Mouse (Mus musculus) megakaryocyte, embryonic 14.5 days (primary cell): ENCODE data around the gene Mgme1. TPM values are rescaled to one million over a fixed set of nuclear protein-coding genes. Genes with fewer than 3 reads are reported as not detected.

Experiments used
- H3K27me3 ChIP-seq: replicated peaks from 2 replicates; pipeline ENCODE3; 2012; ENCODE audit warnings: inconsistent platforms
- H3K36me3 ChIP-seq: replicated peaks from 2 replicates; pipeline ENCODE3; 2012; ENCODE audit warnings: low read length, inconsistent platforms, mixed read lengths
- H3K4me1 ChIP-seq: 2 replicates; pipeline ENCODE4 v1.6.1; 2012; ENCODE audit warnings: inconsistent platforms
- H3K4me3 ChIP-seq: replicated peaks from 2 replicates; pipeline ENCODE3; 2012; ENCODE audit warnings: moderate library complexity, mild to moderate bottlenecking, inconsistent platforms
- H3K9me3 ChIP-seq: 2 replicates; pipeline ENCODE4 v1.6.1; 2012; ENCODE audit warnings: inconsistent platforms
- FLI1 ChIP-seq: IDR thresholded peaks from 2 replicates; pipeline ENCODE4 v1.6.1; 2012; ENCODE audit warnings: low read length, inconsistent platforms, mixed read lengths
- GATA1 ChIP-seq: IDR thresholded peaks from 3 replicates; pipeline ENCODE4 v1.6.1; 2012; ENCODE audit warnings: mixed read lengths, low read length, inconsistent platforms, borderline replicate concordance
- polyA plus RNA-seq: library from polyadenylated mRNA; stranded (reverse); fragments of >175 nt; gene quantifications from 2 replicates; pipeline ENCODE4 v1.2.3, GENCODE M21; 2012; ENCODE audit warnings: low replicate concordance; ENCODE audit not compliant: insufficient read depth

The Mgme1 gene
- polyA plus RNA-seq, 1 experiment, result 1.2 TPM

- H3K4me1 ChIP-seq, result peaks cover 69% of the 10 kb centered on the region
- no peaks in the 10 kb centered on the region for H3K27me3 ChIP-seq
- peaks cover 69% of the 10 kb centered on the region for H3K36me3 ChIP-seq
- TF ChIP-seq GATA1, result no peak
- no peak for TF ChIP-seq FLI1
- no peaks in the 10 kb centered on the region for H3K9me3 ChIP-seq
- H3K4me3 ChIP-seq, result no peak overlapping the region
Measured at GRCm38 (mm10) chr2:144262837-144263236, 7.6 kb upstream of the Mgme1 start.

GRCm38 (mm10) chr2:144264398-144265119, 5.9 kb upstream of the Mgme1 start:
- Histone ChIP-seq H3K4me1 (peaks cover 73% of the 10 kb centered on the region), H3K27me3 (no peaks in the 10 kb centered on the region), H3K36me3 (peaks cover 52% of the 10 kb centered on the region), H3K9me3 (no peaks in the 10 kb centered on the region), H3K4me3 (no peak overlapping the region)
- TF ChIP-seq FLI1, result no peak

DNA sequence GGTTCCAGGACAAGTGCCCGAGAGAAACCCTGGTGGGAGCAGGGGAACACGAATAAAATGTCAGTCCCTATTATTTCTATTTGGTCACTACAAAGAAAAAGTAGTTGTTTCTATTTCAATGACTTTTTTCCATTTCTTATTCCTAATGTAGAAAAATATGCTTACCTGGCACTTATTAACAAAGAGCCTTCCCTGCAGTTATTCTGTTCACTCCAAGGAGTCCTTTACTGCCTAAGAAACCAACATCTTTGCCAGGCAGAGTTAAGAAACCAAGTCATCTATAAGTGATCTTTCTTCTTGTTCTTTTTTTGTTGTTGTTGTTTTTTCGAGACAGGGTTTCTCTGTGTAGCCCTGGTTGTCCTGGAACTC, 5.4 kb upstream of the Mgme1 start:
- H3K36me3 ChIP-seq, result peaks cover 48% of the 10 kb centered on the region

GRCm38 (mm10) chr2:144265916-144266683, 4.4 kb upstream of the Mgme1 start:
- Histone ChIP-seq H3K9me3 (no peaks in the 10 kb centered on the region), H3K4me3 (peak overlapping the region; percentile 64), H3K4me1 (peaks cover 75% of the 10 kb centered on the region), H3K27me3 (no peaks in the 10 kb centered on the region), H3K36me3 (peaks cover 39% of the 10 kb centered on the region)
- TF ChIP-seq FLI1, result no peak
- TF ChIP-seq GATA1, result no peak

More for the DNA sequence above, 5.4 kb upstream of the Mgme1 start:
- Histone ChIP-seq H3K9me3 (no peaks in the 10 kb centered on the region), H3K27me3 (no peaks in the 10 kb centered on the region), H3K4me3 (no peak overlapping the region), H3K4me1 (peaks cover 73% of the 10 kb centered on the region)
- TF ChIP-seq GATA1, result no peak
- TF ChIP-seq FLI1, result no peak

DNA sequence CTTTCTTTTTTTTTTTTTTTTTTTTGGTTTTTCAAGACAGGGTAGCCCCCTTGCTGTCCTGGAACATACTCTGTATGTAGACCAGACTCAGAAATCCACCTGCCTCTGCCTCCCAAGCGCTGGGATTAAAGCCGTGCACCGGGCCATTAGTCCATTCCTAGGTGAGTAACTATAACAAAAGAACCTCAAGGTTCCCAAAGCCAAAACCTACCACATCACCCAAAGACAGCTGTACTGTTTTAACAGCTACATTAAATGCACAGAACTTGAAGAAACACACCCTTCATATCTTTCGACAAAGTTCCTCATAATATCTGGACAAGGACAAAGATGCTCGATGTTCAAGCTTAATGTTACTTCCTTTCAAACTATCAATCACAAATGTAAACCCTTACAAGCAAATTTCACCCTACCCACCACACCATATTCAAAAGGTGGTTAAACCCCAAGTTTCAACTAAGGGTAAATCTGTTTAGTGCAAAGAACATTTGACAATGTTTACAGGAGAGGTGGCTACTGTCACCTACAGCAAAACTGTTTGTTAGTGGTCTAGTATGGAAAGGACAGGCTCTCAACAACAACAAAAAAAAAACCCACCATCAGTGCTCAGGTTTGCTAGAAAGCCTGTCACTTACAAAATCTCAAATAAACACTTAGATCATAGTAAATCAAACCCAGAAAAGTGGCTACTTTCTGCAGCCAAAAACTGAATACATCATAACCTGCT, 3.3 kb upstream of the Mgme1 start:
- no peaks in the 10 kb centered on the region for H3K27me3 ChIP-seq
- H3K9me3 ChIP-seq, result no peaks in the 10 kb centered on the region
- H3K36me3 ChIP-seq, result peaks cover 30% of the 10 kb centered on the region
- peaks cover 72% of the 10 kb centered on the region for H3K4me1 ChIP-seq
- TF ChIP-seq FLI1, result no peak
- TF ChIP-seq GATA1, result no peak
- peak overlapping the region; percentile 99 for H3K4me3 ChIP-seq

DNA sequence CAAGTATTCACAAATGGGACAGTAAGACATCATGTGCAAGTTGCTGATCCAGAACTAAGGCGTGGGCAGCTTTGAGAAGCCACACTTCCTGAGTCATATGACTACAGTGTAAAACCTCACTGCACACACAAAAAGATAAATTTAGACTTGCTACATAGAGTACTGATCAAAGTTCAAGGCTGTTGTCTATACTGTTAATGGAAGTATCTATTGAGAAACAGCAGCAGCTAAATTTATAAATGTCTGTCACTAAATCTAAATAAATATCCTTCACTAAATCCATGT, 2.8 kb upstream of the Mgme1 start:
- peak overlapping the region; percentile 99 for H3K4me3 ChIP-seq
- TF ChIP-seq FLI1 (no peak), GATA1 (no peak)
- peaks cover 31% of the 10 kb centered on the region for H3K36me3 ChIP-seq
- no peaks in the 10 kb centered on the region for H3K9me3 ChIP-seq
- H3K27me3 ChIP-seq, result no peaks in the 10 kb centered on the region
- peaks cover 72% of the 10 kb centered on the region for H3K4me1 ChIP-seq

- Histone ChIP-seq H3K4me1 (peaks cover 72% of the 10 kb centered on the region), H3K27me3 (no peaks in the 10 kb centered on the region), H3K36me3 (peaks cover 27% of the 10 kb centered on the region), H3K9me3 (no peaks in the 10 kb centered on the region), H3K4me3 (peak overlapping the region; percentile 99)
- TF ChIP-seq GATA1, result no peak
- TF ChIP-seq FLI1, result no peak
Measured at GRCm38 (mm10) chr2:144268446-144269305, 1.8 kb upstream of the Mgme1 start.

DNA sequence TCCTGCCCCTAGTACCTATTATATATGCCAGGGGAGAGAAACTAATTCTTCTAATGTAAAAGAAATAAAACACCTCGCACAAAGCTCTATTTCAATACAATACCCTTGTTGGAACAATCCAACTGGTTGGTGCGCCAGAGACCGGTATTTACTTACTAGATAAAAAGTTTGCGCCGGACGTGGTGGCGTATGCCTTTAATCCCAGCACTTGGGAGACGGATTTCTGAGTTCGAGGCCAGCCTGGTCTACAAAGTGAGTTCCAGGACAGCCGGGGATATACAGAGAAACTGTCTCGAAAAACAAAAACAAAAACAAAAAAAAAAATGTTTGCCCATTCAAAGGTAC, 1.2 kb upstream of the Mgme1 start:
- H3K36me3 ChIP-seq, result peaks cover 26% of the 10 kb centered on the region
- H3K9me3 ChIP-seq, result no peaks in the 10 kb centered on the region
- no peaks in the 10 kb centered on the region for H3K27me3 ChIP-seq
- TF ChIP-seq FLI1 (no peak), GATA1 (no peak)
- peak overlapping the region; percentile 99 for H3K4me3 ChIP-seq
- H3K4me1 ChIP-seq, result peaks cover 72% of the 10 kb centered on the region

DNA sequence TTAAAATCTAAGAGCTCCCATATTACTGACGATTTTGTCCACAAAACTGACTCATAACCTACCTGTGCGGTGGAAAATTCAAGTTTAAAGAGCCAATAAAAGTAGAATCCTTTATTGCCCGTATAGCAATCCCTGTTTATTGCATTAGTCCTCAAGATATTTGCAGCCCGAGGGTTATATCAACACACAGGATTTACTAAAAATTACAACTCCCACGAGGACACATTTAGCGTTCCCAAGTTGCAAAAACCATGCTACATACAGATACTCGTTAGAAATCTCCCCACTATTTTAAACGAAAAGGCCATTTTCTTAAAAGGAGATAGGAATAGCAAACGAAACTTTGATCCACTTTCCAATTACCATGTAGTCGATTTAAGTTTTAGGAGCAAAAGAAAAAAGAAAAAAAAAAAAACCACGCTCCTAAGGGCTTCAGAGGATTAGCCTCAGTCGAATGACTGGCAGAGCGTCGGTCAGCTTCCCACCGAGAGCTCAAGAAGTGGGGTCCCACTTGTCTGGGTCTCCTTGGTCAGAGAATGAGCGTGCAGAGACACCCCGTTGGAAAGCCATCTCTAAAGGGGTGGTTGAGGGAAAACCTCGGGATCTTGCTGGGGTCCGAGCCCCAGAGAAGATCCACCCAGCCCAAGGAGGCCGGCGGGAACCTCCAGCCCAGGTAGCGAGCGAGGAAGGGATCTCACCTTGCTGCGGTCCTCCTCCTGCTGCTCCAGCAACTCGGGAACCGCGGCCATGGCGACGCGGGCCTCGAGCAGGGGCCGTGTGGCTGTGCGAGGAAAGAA, 586 bp upstream of the Mgme1 start:
- peaks cover 22% of the 10 kb centered on the region for H3K36me3 ChIP-seq
- peak overlapping the region; percentile 99 for H3K4me3 ChIP-seq
- no peak for TF ChIP-seq FLI1
- no peak for TF ChIP-seq GATA1
- H3K27me3 ChIP-seq, result no peaks in the 10 kb centered on the region
- no peaks in the 10 kb centered on the region for H3K9me3 ChIP-seq
- H3K4me1 ChIP-seq, result peaks cover 72% of the 10 kb centered on the region
